Mouse (Mus musculus) urinary bladder, postnatal 0 days (tissue): Measurements from ENCODE around the gene Olfr209. TPM values are rescaled to one million over a fixed set of nuclear protein-coding genes. Genes with fewer than 3 reads are reported as not detected.

Experiments
- polyA plus RNA-seq: library from polyadenylated mRNA; unstranded; fragments of >200 nt; fragmentation: Nextera tagmentation; extraction: Ambion mirVana; gene quantifications from 2 replicates; pipeline ENCODE4 v1.2.1, GENCODE M21; 2015

Olfr209 gene
- polyA plus RNA-seq: not detected in 2 replicates

GRCm38 (mm10) chr16:59363893-59364292 lies at the start of gene Olfr209:
Olfr209 (minus strand) TSS chr16:59363993.

GRCm38 (mm10) chr16:59407032-59407431 lies 43.2 kb upstream of the Olfr209 start, which contains the start of gene Gabrr3:
Gabrr3 (plus strand) TSS chr16:59407332.

GRCm38 (mm10) chr16:59349146-59349545 lies 14.6 kb downstream of the Olfr209 start, which contains the start of gene Olfr206:
Olfr206 (minus strand) TSS chr16:59349246.

DNA sequence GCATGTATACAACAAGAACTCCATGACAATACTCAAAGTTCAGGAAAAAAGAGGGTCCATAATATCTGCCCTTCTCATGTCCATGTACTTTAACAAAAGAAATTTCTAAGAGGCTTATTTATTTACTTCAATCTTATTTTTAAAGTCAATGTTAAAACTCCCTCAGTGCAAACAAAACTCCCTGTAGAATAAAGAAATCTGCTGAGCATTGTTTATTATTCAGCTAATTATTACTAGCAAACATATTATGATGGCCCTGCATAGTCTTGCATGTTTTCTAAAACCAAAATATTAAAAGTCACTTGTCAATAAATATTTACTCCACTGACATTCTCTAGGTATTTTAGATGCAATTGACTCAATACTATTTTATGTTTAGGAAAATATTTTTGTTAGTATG lies 32.8 kb downstream of the Olfr209 start, which contains the start of gene Olfr205:
Olfr205 (minus strand) TSS at position 101 of the 400 bp plus-strand sequence.

GRCm38 (mm10) chr16:59318148-59318547 lies 45.6 kb downstream of the Olfr209 start, which contains the start of gene Olfr204:
Olfr204 (minus strand) TSS chr16:59318248.

Other genes starting within 250 kb of the Olfr209 start
- not detected in 2 replicates for gene Olfr194, start 242.9 kb downstream of the Olfr209 start, polyA plus RNA-seq
- not detected in 2 replicates for gene Olfr195, start 216.9 kb downstream of the Olfr209 start, polyA plus RNA-seq
- gene Olfr196, start 193.5 kb downstream of the Olfr209 start, polyA plus RNA-seq: not detected in 2 replicates
- not detected in 2 replicates for gene Olfr198, start 160.5 kb downstream of the Olfr209 start, polyA plus RNA-seq
- gene Olfr199, start 144.2 kb downstream of the Olfr209 start, polyA plus RNA-seq: not detected in 2 replicates
- not detected in 2 replicates for gene Olfr201, start 91.4 kb downstream of the Olfr209 start, polyA plus RNA-seq
- gene Olfr202, start 77.2 kb downstream of the Olfr209 start, polyA plus RNA-seq: not detected in 2 replicates
- not detected in 2 replicates for gene Olfr203, start 65.1 kb downstream of the Olfr209 start, polyA plus RNA-seq
- gene Olfr204, start 45.7 kb downstream of the Olfr209 start, polyA plus RNA-seq: not detected in 2 replicates
- not detected in 2 replicates for gene Olfr205, start 32.9 kb downstream of the Olfr209 start, polyA plus RNA-seq
- not detected in 2 replicates for gene Olfr206, start 14.7 kb downstream of the Olfr209 start, polyA plus RNA-seq
- not detected in 2 replicates for gene Gabrr3, start 43.3 kb upstream of the Olfr209 start, polyA plus RNA-seq
- 25.6 and 28.3 TPM in 2 replicates for gene Riox2, start 107.8 kb upstream of the Olfr209 start, polyA plus RNA-seq
- 11.3 and 12.2 TPM in 2 replicates for gene Crybg3, start 237.0 kb upstream of the Olfr209 start, polyA plus RNA-seq